Mouse (Mus musculus): Measurements from ENCODE around the gene Ell. TPM values are rescaled to one million over a fixed set of nuclear protein-coding genes. Genes with fewer than 3 reads are reported as not detected.

Ell gene
- polyA plus RNA-seq, 1 experiment: 45.6 TPM

DNA sequence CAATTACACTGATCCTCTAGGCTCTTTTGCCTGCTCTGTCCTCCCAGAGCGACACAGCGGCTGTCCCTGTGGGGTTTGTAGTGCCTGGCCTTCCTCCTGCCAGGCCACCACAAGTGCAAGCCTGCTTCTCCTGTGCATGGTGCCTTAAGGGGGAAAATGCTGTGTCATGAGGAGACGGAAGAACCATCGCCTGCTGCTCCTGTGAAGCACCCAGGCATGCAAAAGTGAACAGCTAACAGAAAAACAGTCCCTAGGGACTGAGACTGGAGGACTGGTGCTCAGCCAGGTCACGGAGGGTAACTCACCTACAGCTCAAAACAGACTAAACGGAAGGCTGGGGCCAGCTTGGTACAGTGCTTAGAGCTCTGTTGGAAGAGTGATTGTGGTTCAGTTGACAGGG is 96.3 kb downstream of the Ell start:
- TF ChIP-seq CTCF (IDR thresholded peaks at IDR 0.05; ENCODE audit: extremely low read depth, insufficient read length, insufficient replicate concordance, low read depth, low read length) (no peak), POLR2A (IDR thresholded peaks at IDR 0.05; ENCODE audit: low read depth, low read length) (no peak)
- no peaks in the 10 kb centered on the region for H3K27me3 ChIP-seq (ENCODE audit: control insufficient read depth, insufficient read depth, low read length)
- 83% methylated on average over 6 of the region's 6 CpGs for WGBS
- peaks cover 39% of the 10 kb centered on the region for H3K4me1 ChIP-seq (ENCODE audit: control insufficient read depth, insufficient read depth, insufficient read length, low read length)
- H3K27ac ChIP-seq (ENCODE audit: insufficient read depth, low read depth, low read length): no peak overlapping the region
- no peaks in the 10 kb centered on the region for H3K36me3 ChIP-seq (ENCODE audit: control insufficient read depth, insufficient read depth, low read length)
- H3K4me3 ChIP-seq (ENCODE audit: low read depth, low read length): no peak overlapping the region

DNA sequence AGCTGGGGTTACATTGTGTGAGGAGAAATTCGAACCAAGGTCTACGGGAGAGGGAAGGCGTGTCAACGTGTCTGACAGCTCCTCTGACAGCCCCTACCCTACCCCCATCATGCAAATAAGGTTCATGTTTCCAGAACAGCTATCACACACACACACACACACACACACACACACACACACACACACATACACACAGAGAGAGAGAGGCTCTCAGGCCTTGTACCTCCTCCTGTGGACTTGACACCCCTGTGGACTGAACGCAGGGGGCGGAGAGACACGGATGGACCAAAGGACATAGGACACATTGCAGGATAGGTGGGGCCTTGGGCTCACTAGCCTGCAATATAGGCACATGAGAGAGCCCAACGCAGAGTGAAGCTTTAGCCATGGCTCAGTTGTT is 97.6 kb downstream of the Ell start:
- Histone ChIP-seq H3K27me3 (ENCODE audit: control insufficient read depth, insufficient read depth, low read length) (no peaks in the 10 kb centered on the region), H3K4me1 (ENCODE audit: control insufficient read depth, insufficient read depth, insufficient read length, low read length) (peaks cover 26% of the 10 kb centered on the region), H3K4me3 (ENCODE audit: low read depth, low read length) (no peak overlapping the region), H3K36me3 (ENCODE audit: control insufficient read depth, insufficient read depth, low read length) (no peaks in the 10 kb centered on the region), H3K27ac (ENCODE audit: insufficient read depth, low read depth, low read length) (peak overlapping the region; percentile 39; the same call in 1 of the 2 replicates)
- 42% methylated on average over 8 of the region's 8 CpGs for WGBS
- TF ChIP-seq POLR2A (IDR thresholded peaks at IDR 0.05; ENCODE audit: low read depth, low read length): no peak
- TF ChIP-seq CTCF (IDR thresholded peaks at IDR 0.05; ENCODE audit: extremely low read depth, insufficient read length, insufficient replicate concordance, low read depth, low read length): no peak

DNA sequence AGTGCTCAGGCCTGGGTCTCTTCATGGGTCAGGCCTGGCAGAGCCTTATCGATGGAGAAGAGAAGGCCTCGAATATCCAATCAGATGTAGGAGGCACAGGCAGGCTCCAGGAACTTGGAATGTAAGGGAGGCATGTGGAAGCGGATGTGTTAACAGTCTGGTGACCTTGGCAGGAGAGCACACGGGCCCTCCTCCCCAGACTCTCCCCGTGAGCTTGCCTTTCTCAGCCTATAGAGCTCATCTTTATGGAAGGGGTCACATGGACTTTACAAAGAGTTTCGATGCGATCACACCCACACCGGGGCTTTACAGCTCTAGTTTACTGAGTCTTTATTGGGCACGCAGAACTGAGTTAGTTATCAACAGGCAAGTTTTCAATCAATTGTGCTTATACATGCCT is 99.5 kb downstream of the Ell start:
- 70% methylated on average over 9 of the region's 9 CpGs for WGBS
- Histone ChIP-seq H3K4me3 (ENCODE audit: low read depth, low read length) (no peak overlapping the region), H3K36me3 (ENCODE audit: control insufficient read depth, insufficient read depth, low read length) (no peaks in the 10 kb centered on the region), H3K27ac (ENCODE audit: insufficient read depth, low read depth, low read length) (no peak overlapping the region), H3K4me1 (ENCODE audit: control insufficient read depth, insufficient read depth, insufficient read length, low read length) (peaks cover 23% of the 10 kb centered on the region), H3K27me3 (ENCODE audit: control insufficient read depth, insufficient read depth, low read length) (no peaks in the 10 kb centered on the region)
- TF ChIP-seq CTCF (IDR thresholded peaks at IDR 0.05; ENCODE audit: extremely low read depth, insufficient read length, insufficient replicate concordance, low read depth, low read length) (no peak), POLR2A (IDR thresholded peaks at IDR 0.05; ENCODE audit: low read depth, low read length) (no peak)

Other genes starting within 250 kb of the Ell start
- 31.7 and 49.4 TPM in 2 replicates for gene Ddx49, start 237.0 kb upstream of the Ell start, polyA plus RNA-seq (2012; rRNA removed)
- 466 and 753 TPM in 2 replicates for gene Cope, start 236.9 kb upstream of the Ell start, polyA plus RNA-seq (2012; rRNA removed)
- 0.27 and 0.89 TPM in 2 replicates for gene Cers1, start 223.7 kb upstream of the Ell start, polyA plus RNA-seq (2012; rRNA removed)
- gene Gdf1, start 209.6 kb upstream of the Ell start, polyA plus RNA-seq (2012; rRNA removed): 1.1 and 1.6 TPM in 2 replicates
- gene Upf1, start 186.2 kb upstream of the Ell start, polyA plus RNA-seq (2012; rRNA removed): 29.1 and 43.8 TPM in 2 replicates
- gene Comp, start 165.9 kb upstream of the Ell start, polyA plus RNA-seq (2012; rRNA removed): 0.13 and 1.2 TPM in 2 replicates
- gene Crtc1, start 99.9 kb upstream of the Ell start, polyA plus RNA-seq (2012; rRNA removed): 9.4 and 15.1 TPM in 2 replicates
- 24.9 and 30.8 TPM in 2 replicates for gene Klhl26, start 62.5 kb upstream of the Ell start, polyA plus RNA-seq (2012; rRNA removed)
- 1.2 and 1.6 TPM in 2 replicates for gene Tmem59l, start 52.1 kb upstream of the Ell start, polyA plus RNA-seq (2012; rRNA removed)
- gene Crlf1, start 46.3 kb upstream of the Ell start, polyA plus RNA-seq (2012; rRNA removed): 2.3 and 27.3 TPM in 2 replicates
- 137 and 244 TPM in 2 replicates for gene Rex1bd, start 32.7 kb upstream of the Ell start, polyA plus RNA-seq (2012; rRNA removed)
- 606 and 770 TPM in 2 replicates for gene Uba52, start 28.7 kb upstream of the Ell start, polyA plus RNA-seq (2012; rRNA removed)
- 300 and 623 TPM in 2 replicates for gene Fkbp8, start 11.7 kb upstream of the Ell start, polyA plus RNA-seq (2012; rRNA removed)
- 34.3 and 64.4 TPM in 2 replicates for gene Kxd1, start 11.5 kb upstream of the Ell start, polyA plus RNA-seq (2012; rRNA removed)
- 61.8 and 92.4 TPM in 2 replicates for gene Isyna1, start 54.9 kb downstream of the Ell start, polyA plus RNA-seq (2012; rRNA removed)
- gene Ssbp4, start 69.4 kb downstream of the Ell start, polyA plus RNA-seq (2012; rRNA removed): 81.7 and 138 TPM in 2 replicates
- gene Lrrc25, start 76.7 kb downstream of the Ell start, polyA plus RNA-seq (2012; rRNA removed): 6.7 and 7.1 TPM in 2 replicates
- 4.1 and 6.7 TPM in 2 replicates for gene Gdf15, start 93.0 kb downstream of the Ell start, polyA plus RNA-seq (2012; rRNA removed)
- 49.5 and 129 TPM in 2 replicates for gene Pgpep1, start 120.9 kb downstream of the Ell start, polyA plus RNA-seq (2012; rRNA removed)
- 109 and 152 TPM in 2 replicates for gene Lsm4, start 133.8 kb downstream of the Ell start, polyA plus RNA-seq (2012; rRNA removed)
- 419 and 1,098 TPM in 2 replicates for gene Jund, start 159.5 kb downstream of the Ell start, polyA plus RNA-seq (2012; rRNA removed)
- 0.03 and 0.05 TPM in 2 replicates for gene Iqcn, start 164.0 kb downstream of the Ell start, polyA plus RNA-seq (2012; rRNA removed)
- 42.0 and 73.6 TPM in 2 replicates for gene Gm3336, start 179.1 kb downstream of the Ell start, polyA plus RNA-seq (2012; rRNA removed)
- 6.5 and 6.8 TPM in 2 replicates for gene Pde4c, start 184.3 kb downstream of the Ell start, polyA plus RNA-seq (2012; rRNA removed)
- 14.9 and 26.3 TPM in 2 replicates for gene Rab3a, start 215.2 kb downstream of the Ell start, polyA plus RNA-seq (2012; rRNA removed)
- gene Mpv17l2, start 221.5 kb downstream of the Ell start, polyA plus RNA-seq (2012; rRNA removed): 190 and 222 TPM in 2 replicates
- 129 and 414 TPM in 2 replicates for gene Pik3r2, start 237.3 kb downstream of the Ell start, polyA plus RNA-seq (2012; rRNA removed)

Data from small intestine, adult 2 months (tissue).